30 mouse cellular contexts compared by ENCODE assay signal in genomic region chr3:148761586-148761985, GRCm38 (mm10).
"Had no signal": no experiment of that assay in that cellular context is flagged by ENCODE, and none has a peak within 500 bp of the region (broad histone marks: within the 10 kb centered on the region; RNA-seq: fewer than 3 reads in every experiment).

No protein-coding gene starts in this region.

- H3K9me3 ChIP-seq: limb, embryonic 10.5 days; limb, embryonic 12.5 days; limb, embryonic 13.5 days; limb, embryonic 15.5 days; liver, embryonic 12.5 days; liver, embryonic 13.5 days; liver, embryonic 15.5 days; lung, embryonic 15.5 days; megakaryocyte, embryonic 14.5 days; midbrain, embryonic 10.5 days; midbrain, embryonic 12.5 days; midbrain, embryonic 13.5 days; midbrain, embryonic 15.5 days; neural tube, embryonic 12.5 days had no signal

- H3K36me3 ChIP-seq: limb, embryonic 10.5 days; limb, embryonic 12.5 days; limb, embryonic 13.5 days; limb, embryonic 15.5 days; liver, embryonic 12.5 days; liver, embryonic 13.5 days; liver, embryonic 15.5 days; lung, embryonic 15.5 days; midbrain, embryonic 10.5 days; midbrain, embryonic 12.5 days; midbrain, embryonic 13.5 days; midbrain, embryonic 15.5 days; neural tube, embryonic 12.5 days had no signal

- H3K4me2 ChIP-seq: limb, embryonic 12.5 days; limb, embryonic 13.5 days; limb, embryonic 15.5 days; liver, embryonic 12.5 days; liver, embryonic 13.5 days; liver, embryonic 15.5 days; lung, embryonic 14.5 days; lung, embryonic 15.5 days; midbrain, embryonic 11.5 days; midbrain, embryonic 12.5 days; midbrain, embryonic 13.5 days; midbrain, embryonic 15.5 days; neural tube, embryonic 12.5 days had no signal

- H3K4me1 ChIP-seq: limb, embryonic 13.5 days; limb, embryonic 15.5 days; liver, embryonic 12.5 days; liver, embryonic 13.5 days; liver, embryonic 15.5 days; midbrain, embryonic 10.5 days; midbrain, embryonic 12.5 days; midbrain, embryonic 13.5 days; midbrain, embryonic 15.5 days; neural tube, embryonic 12.5 days had no signal

- H3K27ac ChIP-seq: left cerebral cortex, adult 2 months; limb, embryonic 10.5 days; limb, embryonic 12.5 days; limb, embryonic 13.5 days; limb, embryonic 15.5 days; liver, embryonic 12.5 days; liver, embryonic 13.5 days; liver, embryonic 14.5 days; liver, embryonic 15.5 days; lung, embryonic 15.5 days; macrophage; midbrain, embryonic 10.5 days; midbrain, embryonic 12.5 days; midbrain, embryonic 13.5 days; midbrain, embryonic 15.5 days; neural tube, embryonic 12.5 days had no signal

- H3K27me3 ChIP-seq: limb, embryonic 12.5 days; limb, embryonic 13.5 days; limb, embryonic 15.5 days; liver, embryonic 12.5 days; liver, embryonic 13.5 days; liver, embryonic 15.5 days; lung, embryonic 15.5 days; midbrain, embryonic 12.5 days; midbrain, embryonic 13.5 days; midbrain, embryonic 15.5 days; neural tube, embryonic 12.5 days had no signal

- DNase-seq: left cerebral cortex, postnatal 4 days; liver, embryonic 13.5 days; lung, adult 18-20 months; lung, adult 2 months; lung, embryonic 14.5 days; lung, postnatal 10 days; lung, postnatal 14 days; lung, postnatal 36 days; lung, postnatal 4 days; midbrain, embryonic 14.5 days had no signal

- H3K4me3 ChIP-seq: left cerebral cortex, adult 2 months; limb, embryonic 10.5 days; limb, embryonic 12.5 days; limb, embryonic 13.5 days; limb, embryonic 15.5 days; liver, embryonic 12.5 days; liver, embryonic 13.5 days; liver, embryonic 15.5 days; lung, embryonic 15.5 days; megakaryocyte, embryonic 14.5 days; midbrain, embryonic 10.5 days; midbrain, embryonic 12.5 days; midbrain, embryonic 13.5 days; midbrain, embryonic 15.5 days; myocyte; neural tube, embryonic 12.5 days had no signal

- H3K9ac ChIP-seq: limb, embryonic 12.5 days; limb, embryonic 13.5 days; limb, embryonic 15.5 days; liver, embryonic 12.5 days; liver, embryonic 13.5 days; liver, embryonic 14.5 days; liver, embryonic 15.5 days; lung, embryonic 14.5 days; lung, embryonic 15.5 days; midbrain, embryonic 12.5 days; midbrain, embryonic 13.5 days; midbrain, embryonic 15.5 days; neural tube, embryonic 12.5 days had no signal

- ATAC-seq: liver, embryonic 12.5 days; lung, postnatal 0 days; midbrain, embryonic 13.5 days; midbrain, embryonic 15.5 days; midbrain, embryonic 16.5 days had no signal
